Mouse (Mus musculus): Measurements from ENCODE around the gene Tcte1.

Gene Tcte1

DNA sequence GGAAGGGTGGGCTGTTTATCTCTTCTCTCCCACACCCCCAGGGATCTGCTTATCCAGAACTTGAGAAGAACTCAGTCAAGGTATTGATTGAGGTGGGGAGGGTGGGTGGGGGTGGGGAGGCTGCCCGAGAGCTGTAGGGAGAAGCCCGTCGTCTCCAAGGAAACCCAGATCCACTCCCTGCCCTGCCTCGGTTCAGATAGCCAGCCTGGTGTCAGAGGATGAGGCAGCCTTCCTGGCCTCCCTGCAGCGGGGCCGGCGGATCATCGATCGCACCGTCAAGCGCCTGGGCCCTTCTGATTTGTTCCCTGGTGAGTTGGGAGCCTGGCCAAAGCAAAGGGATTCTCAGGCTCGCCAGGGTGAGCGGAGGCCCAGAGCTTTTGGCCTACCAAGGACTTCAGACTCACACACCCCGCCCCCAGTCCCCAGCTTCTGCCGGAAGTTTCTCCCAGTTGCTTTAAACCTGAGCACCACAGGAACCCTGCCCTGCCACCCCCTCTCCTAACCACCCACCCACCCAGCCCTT, 8.0 kb upstream of the Tcte1 start:
- DNase-seq (ENCODE audit: low read depth): no peak

GRCm38 (mm10) chr17:45515806-45516205, 7.4 kb upstream of the Tcte1 start:
- no peak for DNase-seq (ENCODE audit: low read depth)

GRCm38 (mm10) chr17:45516488-45516887, 6.7 kb upstream of the Tcte1 start:
- DNase-seq (ENCODE audit: low read depth): peak; percentile 64

DNA sequence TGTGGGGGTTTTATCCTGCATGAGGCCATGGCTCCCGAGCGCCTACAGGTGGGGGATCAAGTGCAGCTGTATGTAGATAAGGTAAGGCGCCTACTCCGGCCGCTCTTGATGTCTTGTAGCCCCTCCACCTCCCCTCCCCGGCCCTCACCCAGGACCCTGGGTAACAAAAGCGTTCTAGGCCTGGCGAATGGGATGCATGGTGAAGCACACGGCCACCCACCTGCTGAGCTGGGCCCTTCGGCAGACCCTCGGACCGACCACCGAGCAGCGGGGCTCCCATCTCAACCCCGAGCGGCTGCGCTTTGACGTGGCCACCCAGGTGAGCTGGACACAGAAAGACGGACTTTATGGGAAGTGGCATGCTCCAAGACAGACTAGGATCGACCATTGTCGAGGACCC, 6.1 kb upstream of the Tcte1 start:
- DNase-seq (ENCODE audit: low read depth): no peak

DNA sequence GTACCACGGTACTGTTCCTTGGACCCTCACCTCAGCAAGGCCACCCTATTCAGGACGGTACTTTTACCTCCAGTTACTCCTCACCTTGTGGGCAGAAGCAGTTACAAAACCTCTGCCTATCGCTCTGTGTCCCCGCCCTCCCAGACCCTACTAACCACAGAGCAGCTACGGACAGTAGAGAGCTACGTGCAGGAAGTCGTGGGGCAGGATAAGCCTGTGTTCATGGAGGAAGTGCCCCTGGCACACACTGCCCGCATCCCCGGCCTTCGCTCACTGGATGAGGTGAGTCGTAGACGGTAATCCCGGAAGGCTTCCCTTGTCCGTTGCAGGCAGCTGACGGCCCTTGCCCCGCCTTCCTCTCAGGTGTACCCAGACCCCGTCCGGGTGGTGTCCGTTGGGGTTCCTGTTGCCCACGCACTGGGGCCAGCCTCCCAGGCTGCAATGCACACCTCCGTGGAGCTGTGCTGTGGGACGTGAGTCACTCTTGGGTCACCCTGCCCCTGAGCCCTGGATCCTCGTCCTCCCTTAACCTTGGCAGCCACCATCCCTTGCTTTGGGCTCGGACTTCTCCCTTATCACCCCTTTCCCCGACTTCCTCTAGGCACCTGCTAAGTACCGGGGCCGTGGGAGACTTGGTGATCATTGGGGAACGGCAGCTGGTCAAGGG, 5.6 kb upstream of the Tcte1 start:
- no peak for DNase-seq (ENCODE audit: low read depth)

DNA sequence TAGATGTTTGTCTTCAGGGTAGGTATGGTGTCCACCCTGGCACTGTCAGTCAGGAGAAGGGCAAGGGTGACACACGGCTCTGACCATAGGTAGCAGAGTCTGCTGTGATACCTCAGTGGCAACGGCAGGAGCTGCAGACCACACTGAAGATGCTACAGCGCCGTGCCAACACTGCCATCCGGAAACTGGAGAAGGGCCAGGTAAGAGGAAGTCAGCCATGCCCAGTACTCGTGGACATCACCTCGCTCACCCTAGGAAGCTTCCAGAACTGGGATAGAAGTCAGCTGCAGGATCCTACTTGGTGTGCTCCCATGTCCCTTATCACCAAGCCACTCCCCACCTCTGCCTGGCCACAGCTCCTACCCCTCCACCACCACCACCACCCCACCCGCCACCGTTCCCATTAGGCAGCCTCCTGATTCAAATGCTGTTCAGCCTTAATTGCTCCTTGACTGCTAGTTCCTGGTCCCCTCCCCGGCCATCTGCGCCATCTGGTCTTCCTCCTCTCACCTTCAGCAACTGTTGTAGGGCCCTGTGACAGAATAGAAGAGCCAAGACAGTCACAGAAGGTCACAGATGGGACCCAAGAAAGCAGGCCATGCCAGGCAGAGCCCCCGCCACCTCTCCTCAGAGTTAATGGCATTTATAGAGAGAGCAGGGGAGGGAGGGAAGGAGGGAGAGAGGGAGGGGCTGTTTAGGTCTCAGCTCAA, 4.3 kb upstream of the Tcte1 start:
- no peak for DNase-seq (ENCODE audit: low read depth)

GRCm38 (mm10) chr17:45520136-45520535, 3.1 kb upstream of the Tcte1 start:
- no peak for DNase-seq (ENCODE audit: low read depth)

- no peak for DNase-seq (ENCODE audit: low read depth)
Observed at GRCm38 (mm10) chr17:45524961-45525360, 1.7 kb downstream of the Tcte1 start.

DNA sequence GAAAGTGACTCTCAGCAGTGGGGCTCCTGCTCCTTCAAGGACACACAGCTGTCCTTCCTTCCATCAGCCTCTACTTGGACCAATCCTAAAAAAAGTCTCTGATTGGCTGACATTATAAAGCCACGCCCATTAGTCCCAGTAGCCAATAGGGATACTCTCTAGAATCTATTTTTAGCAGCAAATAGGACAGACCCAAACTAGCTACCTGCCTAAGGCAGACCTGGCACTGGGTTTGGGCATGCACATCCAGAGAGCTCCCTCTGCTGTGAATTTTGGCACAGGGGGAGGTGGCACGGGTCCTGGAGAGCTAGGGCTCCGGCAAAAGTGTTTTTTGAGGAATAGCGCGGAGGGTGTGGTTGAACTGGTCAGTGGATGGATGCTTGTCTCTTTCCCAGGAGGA, 3.3 kb downstream of the Tcte1 start:
- no peak for DNase-seq (ENCODE audit: low read depth)

GRCm38 (mm10) chr17:45530346-45530782, 7.1 kb downstream of the Tcte1 start:
- DNase-seq (ENCODE audit: low read depth): no peak

- no peak for DNase-seq (ENCODE audit: low read depth)
Observed at GRCm38 (mm10) chr17:45532896-45533295, 9.7 kb downstream of the Tcte1 start.

- DNase-seq (ENCODE audit: low read depth): no peak
Observed at GRCm38 (mm10) chr17:45536264-45536663, 13.0 kb downstream of the Tcte1 start.

- no peak for DNase-seq (ENCODE audit: low read depth)
Observed at GRCm38 (mm10) chr17:45538394-45538793, 15.2 kb downstream of the Tcte1 start.

GRCm38 (mm10) chr17:45539664-45540063, 16.4 kb downstream of the Tcte1 start:
- no peak for DNase-seq (ENCODE audit: low read depth)

- DNase-seq (ENCODE audit: low read depth): no peak
Observed at GRCm38 (mm10) chr17:45542129-45542528, 18.9 kb downstream of the Tcte1 start.

- no peak for DNase-seq (ENCODE audit: low read depth)
Observed at GRCm38 (mm10) chr17:45542705-45543104, 19.5 kb downstream of the Tcte1 start.

- DNase-seq (ENCODE audit: low read depth): no peak
Observed at GRCm38 (mm10) chr17:45543115-45543514, 19.9 kb downstream of the Tcte1 start.

DNA sequence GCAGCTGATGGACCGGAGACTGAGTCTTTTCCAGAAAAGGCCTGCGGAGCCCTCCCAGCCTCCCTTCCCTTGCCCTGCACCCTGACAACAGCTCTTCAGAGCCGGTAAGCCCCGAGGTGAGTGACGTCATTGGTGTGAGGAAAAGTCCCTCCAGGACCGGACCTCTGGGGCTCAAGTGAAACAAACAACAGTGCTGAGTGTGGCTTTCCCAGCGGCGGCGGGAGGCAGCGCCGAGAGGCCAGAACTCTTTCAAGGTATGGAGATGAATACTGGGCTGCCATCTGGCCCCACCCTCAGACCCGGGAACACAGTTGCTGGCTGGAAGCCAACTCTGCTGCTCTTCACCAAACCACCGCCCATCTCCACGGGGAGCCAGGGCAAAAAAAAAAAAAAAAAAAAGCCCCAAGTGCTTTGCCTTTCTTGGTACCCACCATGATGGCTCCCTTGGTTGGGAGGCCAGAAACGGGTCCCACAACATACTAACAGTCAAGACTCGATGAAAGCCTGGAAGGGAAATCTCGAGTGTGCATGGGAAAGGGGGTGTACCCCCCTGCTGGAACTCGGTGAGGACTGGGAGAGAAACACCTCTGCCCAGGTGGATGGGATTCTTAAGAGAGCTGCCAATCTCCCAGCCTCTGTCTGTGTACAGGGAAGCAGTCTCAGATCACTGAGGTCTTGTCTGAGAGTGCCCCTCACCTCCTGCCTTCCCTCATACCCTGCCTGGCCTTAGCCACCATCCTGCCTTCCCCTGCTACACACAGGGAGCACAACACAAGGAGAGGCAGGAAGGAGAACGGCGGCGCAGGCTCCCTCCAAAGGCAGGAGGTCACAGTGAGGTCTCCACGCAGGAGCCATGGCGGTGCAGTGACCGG, 21.0 kb downstream of the Tcte1 start:
- no peak for DNase-seq (ENCODE audit: low read depth)

DNA sequence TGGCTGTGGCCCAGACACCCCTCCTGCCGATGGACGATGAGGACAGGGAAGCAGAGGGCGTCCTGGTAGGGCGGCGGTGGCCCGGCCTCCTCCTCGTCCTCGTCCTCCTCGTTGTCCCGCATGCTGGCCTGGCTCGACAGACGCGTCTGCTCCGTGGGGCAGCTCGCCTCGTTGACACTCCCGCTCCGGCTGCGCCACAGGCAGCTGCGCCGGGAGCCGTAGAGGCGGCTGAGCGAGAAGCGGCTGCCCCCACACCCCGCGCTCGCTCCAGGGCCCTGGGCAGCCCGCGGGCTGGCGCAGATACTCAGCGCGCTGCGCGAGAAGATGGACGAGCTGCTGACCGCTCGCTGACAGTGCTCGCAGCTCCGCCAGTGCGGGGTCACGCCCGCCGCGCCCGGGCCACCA, 21.6 kb downstream of the Tcte1 start:
- DNase-seq (ENCODE audit: low read depth): no peak

GRCm38 (mm10) chr17:45545278-45545961, 22.2 kb downstream of the Tcte1 start:
- no peak for DNase-seq (ENCODE audit: low read depth)

- no peak for DNase-seq (ENCODE audit: low read depth)
Observed at GRCm38 (mm10) chr17:45546941-45547340, 23.7 kb downstream of the Tcte1 start.

Data from c-Kit-positive CD71-positive TER-119-negative erythroid progenitor cells, embryonic 14.5 days (primary cell).